Mouse (Mus musculus): Measurements from ENCODE around the gene Bex2.

DNA sequence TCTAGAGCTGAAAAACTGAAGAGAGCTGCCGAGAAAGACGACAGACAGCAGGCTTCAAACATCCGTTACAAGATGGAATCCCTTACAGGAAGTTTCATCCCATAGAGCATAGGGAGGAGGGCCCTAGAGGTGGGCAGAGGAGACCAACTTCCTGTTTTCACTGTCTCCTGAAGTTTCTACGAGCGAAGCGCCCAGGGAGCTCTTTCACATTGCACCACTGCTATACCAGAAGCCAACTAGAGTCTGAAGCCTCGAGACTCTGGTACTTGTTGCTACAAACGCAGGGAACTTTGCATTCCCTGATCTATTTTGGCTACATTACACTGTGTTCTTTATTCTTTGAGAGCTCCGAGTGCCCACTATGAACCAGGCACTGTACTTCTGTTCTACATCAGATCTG is 17.1 kb upstream of the Bex2 start, which contains the start of gene Nxf3:
- TF ChIP-seq POLR2A (IDR thresholded peaks at IDR 0.05; ENCODE audit: low read depth, low read length), result no peak
- no peak for TF ChIP-seq CTCF (conservative IDR thresholded peaks at IDR 0.05; ENCODE audit: insufficient read depth, insufficient read length, low read depth, low read length)

Data from kidney, adult 2 months (tissue).